ENCODE assay signal across 8 mouse cellular contexts in genomic region chr16:20517216-20517615, GRCm38 (mm10). TPM values are rescaled to one million over a fixed set of nuclear protein-coding genes. Genes with fewer than 3 reads are reported as not detected.
A peak's percentile ranks its signal among the peaks of the same experiment; 100 is the strongest.
DNase-seq lines count a peak whose midpoint lies in the region; ATAC-seq and TF ChIP-seq lines count a peak whose summit lies in the region.

No protein-coding gene starts in this region.

- peak overlapping the region; percentile 77 for H3K4me2 ChIP-seq in kidney, embryonic 14.5 days (replicated peaks; ENCODE audit: low read depth, low read length)
- peak overlapping the region; percentile 65 for H3K4me2 ChIP-seq in CH12.LX (ENCODE audit: insufficient read depth, low read depth, poor library complexity, severe bottlenecking)
- peak overlapping the region; percentile 90 for H3K4me2 ChIP-seq in hindbrain, embryonic 12.5 days (replicated peaks)

- no peak for TF ChIP-seq CTCF in CH12.LX (conservative IDR thresholded peaks at IDR 0.05 in 1 of 2, IDR thresholded peaks at IDR 0.05 in 1 of 2; ENCODE audit: low read depth in 2 of 2, low read length in 2 of 2)

- H3K79me2 ChIP-seq in CH12.LX (replicated peaks; ENCODE audit: control insufficient read depth, extremely low read depth, insufficient read depth, poor library complexity, severe bottlenecking): peaks cover 13% of the 10 kb centered on the region

- H3K9me3 ChIP-seq in kidney, embryonic 14.5 days (ENCODE audit: control insufficient read depth, low read length): no peaks in the 10 kb centered on the region
- peaks cover 5% of the 10 kb centered on the region for H3K9me3 ChIP-seq in CH12.LX (replicated peaks; ENCODE audit: low read length)
- H3K9me3 ChIP-seq in hindbrain, embryonic 12.5 days (replicated peaks): no peaks in the 10 kb centered on the region

- H3K36me3 ChIP-seq in kidney, embryonic 14.5 days (ENCODE audit: control insufficient read depth, insufficient read depth, low read length): peaks cover 18% of the 10 kb centered on the region; the same call in 1 of the 2 replicates
- peaks cover 7 to 37% of the 10 kb centered on the region in 2 experiments for H3K36me3 ChIP-seq in CH12.LX (replicated peaks in 1 of 2; ENCODE audit: control insufficient read depth in 1 of 2, insufficient read depth in 1 of 2, low read length in 1 of 2)
- peaks cover 26% of the 10 kb centered on the region for H3K36me3 ChIP-seq in hindbrain, embryonic 12.5 days

- peak overlapping the region; percentile 90 for H3K27ac ChIP-seq in kidney, embryonic 14.5 days (ENCODE audit: low read depth, low read length)
- H3K27ac ChIP-seq in CH12.LX (ENCODE audit: insufficient read depth, low read depth): peak overlapping the region; percentile 16; the same call in 1 of the 2 replicates
- peak overlapping the region; percentile 94 for H3K27ac ChIP-seq in hindbrain, embryonic 12.5 days

- no peak for TF ChIP-seq POLR2A in CH12.LX (IDR thresholded peaks at IDR 0.05; ENCODE audit: low read depth, low read length)

- ATAC-seq in kidney, embryonic 14.5 days (ENCODE audit: low FRiP score, low TSS enrichment): peak; percentile 26
- peak; percentile 52 for ATAC-seq in hindbrain, embryonic 12.5 days (ENCODE audit: low FRiP score)
- peak; percentile 26 for ATAC-seq in megakaryocyte, adult 5-6 weeks (ENCODE audit: poor library complexity, severe bottlenecking)

- H3K4me3 ChIP-seq in kidney, embryonic 14.5 days (ENCODE audit: low read length): peak overlapping the region; percentile 83
- H3K4me3 ChIP-seq in CH12.LX (replicated peaks in 1 of 3; ENCODE audit: low read depth in 2 of 3, low read length in 2 of 3, poor library complexity in 1 of 3): peak overlapping the region; percentile 73 to 92 (median 90)
- peak overlapping the region; percentile 85 for H3K4me3 ChIP-seq in hindbrain, embryonic 12.5 days

- WGBS in kidney, embryonic 14.5 days: under 1% methylated on average over 26 of the region's 26 CpGs
- WGBS in hindbrain, embryonic 12.5 days: under 1% methylated on average over 26 of the region's 26 CpGs

- no peak for TF ChIP-seq RAD21 in CH12.LX (IDR thresholded peaks at IDR 0.05; ENCODE audit: low read depth, low read length)

- in situ Hi-C loops in CH12.LX (cut with MboI; ENCODE audit: low pct_ligation_motif_present, low pct_unique_long_range_greater_than_20kb, low sequenced_read_pairs): no loop called here

- DNase-seq in kidney, adult 9 months: no peak
- peak; percentile 30 for DNase-seq in CH12.LX (ENCODE audit: extremely low read depth)
- DNase-seq in c-Kit-positive CD71-positive TER-119-positive erythroid progenitor cells, embryonic 14.5 days (ENCODE audit: low spot score): peak; percentile 21
- DNase-seq in thymus, postnatal 10 days (ENCODE audit: low spot score in 2 of 2): peak; percentile 33 to 35
- no peak for DNase-seq in right cerebral cortex, postnatal 14 days

- H3K9ac ChIP-seq in kidney, embryonic 14.5 days (ENCODE audit: low read depth, low read length): peak overlapping the region; percentile 96
- H3K9ac ChIP-seq in CH12.LX (ENCODE audit: insufficient read depth, low read depth): peak overlapping the region; percentile 97
- peak overlapping the region; percentile 95 for H3K9ac ChIP-seq in hindbrain, embryonic 12.5 days

- no peaks in the 10 kb centered on the region for H3K27me3 ChIP-seq in kidney, embryonic 14.5 days (ENCODE audit: control insufficient read depth, insufficient read depth, low read length)
- H3K27me3 ChIP-seq in CH12.LX (replicated peaks): no peaks in the 10 kb centered on the region
- H3K27me3 ChIP-seq in hindbrain, embryonic 12.5 days: no peaks in the 10 kb centered on the region

- dilution Hi-C loops in CH12.LX (cut with MboI; ENCODE audit: extremely low pct_ligation_motif_present, extremely low pct_unique_long_range_greater_than_20kb, low sequenced_read_pairs): no loop called here

- peaks cover 9% of the 10 kb centered on the region for H3K4me1 ChIP-seq in kidney, embryonic 14.5 days (ENCODE audit: control insufficient read depth, insufficient read depth, low read length)
- peaks cover 3 to 29% of the 10 kb centered on the region in 2 experiments for H3K4me1 ChIP-seq in CH12.LX (ENCODE audit: control insufficient read depth in 1 of 2, insufficient read depth in 2 of 2)
- peaks cover 27% of the 10 kb centered on the region for H3K4me1 ChIP-seq in hindbrain, embryonic 12.5 days

- TF ChIP-seq EP300 in CH12.LX (IDR thresholded peaks at IDR 0.05; ENCODE audit: low read length): no peak

TF ChIP-seq in CH12.LX, 34 proteins besides CTCF, POLR2A, EP300 and RAD21:
- no peak for TF ChIP-seq UBTF (IDR thresholded peaks at IDR 0.05; ENCODE audit: low read depth, low read length)
- TF ChIP-seq MXI1 (IDR thresholded peaks at IDR 0.05; ENCODE audit: low read depth, low read length): no peak
- TF ChIP-seq KAT2A (IDR thresholded peaks at IDR 0.05; ENCODE audit: insufficient replicate concordance, low read length): no peak
- no peak for TF ChIP-seq ETS1 (conservative IDR thresholded peaks at IDR 0.05; ENCODE audit: low read depth, low read length)
- TF ChIP-seq CHD2 (IDR thresholded peaks at IDR 0.05; ENCODE audit: low read length): no peak

RNA-seq across cellular contexts. Expression of gene Dvl3, which starts 0.4 kb away (rescaled TPM):
- polyA plus RNA-seq in kidney, embryonic 14.5 days (2014; fragmentation: Nextera tagmentation; extraction: Ambion mirVana): 29.1 and 30.5 TPM in 2 replicates
- 7.6 and 7.7 TPM in 2 replicates for total RNA-seq in CH12.LX (2012; rRNA removed)
- total RNA-seq in CH12.LX (2014; rRNA removed): 1.8 and 1.9 TPM in 2 replicates
- 14.8 and 16.9 TPM in 2 replicates for polyA plus RNA-seq in CH12.LX (2012; ENCODE audit: insufficient read length, low read depth)
- 51.6 and 60.5 TPM in 2 replicates for polyA plus RNA-seq in hindbrain, embryonic 12.5 days (2016; fragmentation: Nextera tagmentation; extraction: Ambion mirVana)
- 21.9 and 22.4 TPM in 2 replicates for total RNA-seq in megakaryocyte, adult 5-6 weeks (2015)
- 2.6 and 4.2 TPM in 2 replicates for total RNA-seq in megakaryocyte, adult 5-6 weeks (2017)

RNA-seq across cellular contexts. Expression of gene Ap2m1, which starts 18.1 kb away (rescaled TPM):
- 607 TPM in 2 replicates for polyA plus RNA-seq in kidney, embryonic 14.5 days (2014; fragmentation: Nextera tagmentation; extraction: Ambion mirVana)
- 315 and 343 TPM in 2 replicates for total RNA-seq in CH12.LX (2012; rRNA removed)
- total RNA-seq in CH12.LX (2014; rRNA removed): 375 and 415 TPM in 2 replicates
- polyA plus RNA-seq in CH12.LX (2012; ENCODE audit: insufficient read length, low read depth): 304 and 319 TPM in 2 replicates
- polyA plus RNA-seq in hindbrain, embryonic 12.5 days (2016; fragmentation: Nextera tagmentation; extraction: Ambion mirVana): 901 and 915 TPM in 2 replicates
- 287 and 332 TPM in 2 replicates for total RNA-seq in megakaryocyte, adult 5-6 weeks (2015)
- total RNA-seq in megakaryocyte, adult 5-6 weeks (2017): 207 and 242 TPM in 2 replicates

RNA-seq across cellular contexts. Expression of gene Eif2b5, which starts 18.6 kb away (rescaled TPM):
- polyA plus RNA-seq in kidney, embryonic 14.5 days (2014; fragmentation: Nextera tagmentation; extraction: Ambion mirVana): 68.6 and 115 TPM in 2 replicates
- 179 and 208 TPM in 2 replicates for total RNA-seq in CH12.LX (2012; rRNA removed)
- 183 and 203 TPM in 2 replicates for total RNA-seq in CH12.LX (2014; rRNA removed)
- polyA plus RNA-seq in CH12.LX (2012; ENCODE audit: insufficient read length, low read depth): 139 and 151 TPM in 2 replicates
- polyA plus RNA-seq in hindbrain, embryonic 12.5 days (2016; fragmentation: Nextera tagmentation; extraction: Ambion mirVana): 118 and 127 TPM in 2 replicates
- 30.1 and 31.6 TPM in 2 replicates for total RNA-seq in megakaryocyte, adult 5-6 weeks (2015)
- total RNA-seq in megakaryocyte, adult 5-6 weeks (2017): 43.1 and 46.1 TPM in 2 replicates

RNA-seq across cellular contexts. Expression of gene Abcf3, which starts 31.2 kb away (rescaled TPM):
- 42.6 and 44.5 TPM in 2 replicates for polyA plus RNA-seq in kidney, embryonic 14.5 days (2014; fragmentation: Nextera tagmentation; extraction: Ambion mirVana)
- 48.6 and 61.4 TPM in 2 replicates for total RNA-seq in CH12.LX (2012; rRNA removed)
- total RNA-seq in CH12.LX (2014; rRNA removed): 46.9 and 55.7 TPM in 2 replicates
- 98.0 and 98.9 TPM in 2 replicates for polyA plus RNA-seq in CH12.LX (2012; ENCODE audit: insufficient read length, low read depth)
- polyA plus RNA-seq in hindbrain, embryonic 12.5 days (2016; fragmentation: Nextera tagmentation; extraction: Ambion mirVana): 72.7 and 76.2 TPM in 2 replicates
- 15.4 and 21.7 TPM in 2 replicates for total RNA-seq in megakaryocyte, adult 5-6 weeks (2015)
- total RNA-seq in megakaryocyte, adult 5-6 weeks (2017): 27.5 and 32.1 TPM in 2 replicates

Comparison
In these comparisons a context has a peak if more than half of its experiments do, and no peak if none do; other contexts are left out.
1. H3K27ac ChIP-seq: peak in every context shown above with its lines; median percentile 94 in hindbrain, embryonic 12.5 days; 90 in kidney, embryonic 14.5 days; 16 in CH12.LX.
2. DNase-seq: peak in CH12.LX (single experiment), c-Kit-positive CD71-positive TER-119-positive erythroid progenitor cells, embryonic 14.5 days (single experiment) and thymus, postnatal 10 days (2 of 2); none in kidney, adult 9 months (single experiment) and right cerebral cortex, postnatal 14 days (single experiment).
3. Peak in every context shown above with its lines, with median percentiles within 50 percentile points of each other: ATAC-seq, H3K4me2 ChIP-seq, H3K4me3 ChIP-seq and H3K9ac ChIP-seq.